Mouse (Mus musculus) CH12.LX (cell line): ENCODE results near the gene Apol7e.
"Not testable (repeated sequence)": the region's sequence is repeated elsewhere in the genome, so short reads cannot be mapped to it uniquely, and the experiment has no call there.

ENCODE experiments used
- BHLHE40 ChIP-seq: IDR thresholded peaks from 2 replicates; pipeline ENCODE4 v1.6.1; 2011; ENCODE audit warnings: mild to moderate bottlenecking, low read depth, low read length, improper control_type of control experiment
- CHD2 ChIP-seq: IDR thresholded peaks from 2 replicates; pipeline ENCODE4 v1.6.1; 2011; ENCODE audit warnings: low read length, improper control_type of control experiment
- CTCF ChIP-seq, 2 experiments: IDR thresholded peaks in 1 of 2; conservative IDR thresholded peaks in 1 of 2; 2 replicates each; pipeline ENCODE4 v1.5.1; 2011 to 2012; ENCODE audit warnings: low read depth in 2 of 2, low read length in 2 of 2, improper control_type of control experiment in 1 of 2, inconsistent platforms in 1 of 2, mild to moderate bottlenecking in 1 of 2, moderate library complexity in 1 of 2
- E2F4 ChIP-seq: IDR thresholded peaks from 2 replicates; pipeline ENCODE4 v1.6.1; 2011; ENCODE audit warnings: low read depth, low read length, improper control_type of control experiment; ENCODE audit not compliant: insufficient replicate concordance
- IRF4 ChIP-seq: IDR thresholded peaks from 2 replicates; pipeline ENCODE4 v1.6.1; 2014; ENCODE audit warnings: low read depth, mild to moderate bottlenecking, inconsistent platforms, low read length, improper control_type of control experiment
- JUND ChIP-seq: conservative IDR thresholded peaks from 2 replicates; pipeline ENCODE4 v1.6.1; 2011; ENCODE audit warnings: low read depth, low read length, improper control_type of control experiment
- MAFK ChIP-seq: IDR thresholded peaks from 2 replicates; pipeline ENCODE4 v1.6.1; 2011; ENCODE audit warnings: low read length, improper control_type of control experiment; ENCODE audit not compliant: insufficient replicate concordance
- MEF2A ChIP-seq: IDR thresholded peaks from 2 replicates; pipeline ENCODE4 v1.6.1; 2014; ENCODE audit warnings: low read depth, mild to moderate bottlenecking, inconsistent platforms, low read length, improper control_type of control experiment, borderline replicate concordance
- NELFE ChIP-seq: IDR thresholded peaks from 2 replicates; pipeline ENCODE4 v1.6.1; 2011; ENCODE audit warnings: low read depth, low read length, improper control_type of control experiment
- NRF1 ChIP-seq: IDR thresholded peaks from 2 replicates; pipeline ENCODE4 v1.6.1; 2014; ENCODE audit warnings: low read depth, mild to moderate bottlenecking, inconsistent platforms, low read length, improper control_type of control experiment, moderate library complexity
- USF1 ChIP-seq: IDR thresholded peaks from 2 replicates; pipeline ENCODE4 v1.6.1; 2014; ENCODE audit warnings: low read depth, mild to moderate bottlenecking, inconsistent platforms, low read length, improper control_type of control experiment
- USF2 ChIP-seq: conservative IDR thresholded peaks from 2 replicates; pipeline ENCODE4 v1.6.1; 2011; ENCODE audit warnings: low read depth, low read length, improper control_type of control experiment

- TF ChIP-seq USF1; IRF4; USF2; CTCF (conservative IDR thresholded peaks at IDR 0.05 in 1 of 2, IDR thresholded peaks at IDR 0.05 in 1 of 2; ENCODE audit: low read depth in 2 of 2, low read length in 2 of 2); MEF2A; E2F4; MAFK; BHLHE40; JUND; NELFE; CHD2; NRF1: not testable (repeated sequence)
Measured at GRCm38 (mm10) chr15:77661841-77662240, 36.8 kb upstream of the Apol7e start.
